Mouse (Mus musculus): ENCODE measurements around the gene Nudcd3.

DNA sequence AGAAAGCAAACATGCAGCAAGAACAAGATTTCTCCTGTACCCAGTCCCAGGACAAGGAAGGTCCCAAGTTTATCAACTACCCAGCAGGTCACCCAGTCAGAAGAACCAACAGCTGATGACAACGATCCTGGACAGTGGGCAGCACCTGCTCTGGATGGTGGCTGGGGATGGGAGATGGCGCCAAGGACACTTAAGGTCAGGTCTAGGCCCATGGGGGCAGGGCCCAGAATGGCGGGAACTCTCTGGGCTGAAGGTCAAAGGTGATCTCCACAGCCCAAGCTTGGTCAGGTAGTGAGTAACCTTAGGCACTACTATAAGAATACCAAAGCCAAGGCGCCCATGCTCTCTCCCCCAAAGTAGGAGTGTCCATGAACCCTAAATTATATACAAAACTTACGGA lies 138.3 kb downstream of the Nudcd3 start:
- no peak for TF ChIP-seq CTCF (IDR thresholded peaks at IDR 0.05; ENCODE audit: extremely low read depth, insufficient read depth, insufficient read length, insufficient replicate concordance)
- TF ChIP-seq POLR2A (IDR thresholded peaks at IDR 0.05; ENCODE audit: low read depth, low read length): no peak
